ENCODE assay signal across 7 mouse cellular contexts in the genomic region with DNA sequence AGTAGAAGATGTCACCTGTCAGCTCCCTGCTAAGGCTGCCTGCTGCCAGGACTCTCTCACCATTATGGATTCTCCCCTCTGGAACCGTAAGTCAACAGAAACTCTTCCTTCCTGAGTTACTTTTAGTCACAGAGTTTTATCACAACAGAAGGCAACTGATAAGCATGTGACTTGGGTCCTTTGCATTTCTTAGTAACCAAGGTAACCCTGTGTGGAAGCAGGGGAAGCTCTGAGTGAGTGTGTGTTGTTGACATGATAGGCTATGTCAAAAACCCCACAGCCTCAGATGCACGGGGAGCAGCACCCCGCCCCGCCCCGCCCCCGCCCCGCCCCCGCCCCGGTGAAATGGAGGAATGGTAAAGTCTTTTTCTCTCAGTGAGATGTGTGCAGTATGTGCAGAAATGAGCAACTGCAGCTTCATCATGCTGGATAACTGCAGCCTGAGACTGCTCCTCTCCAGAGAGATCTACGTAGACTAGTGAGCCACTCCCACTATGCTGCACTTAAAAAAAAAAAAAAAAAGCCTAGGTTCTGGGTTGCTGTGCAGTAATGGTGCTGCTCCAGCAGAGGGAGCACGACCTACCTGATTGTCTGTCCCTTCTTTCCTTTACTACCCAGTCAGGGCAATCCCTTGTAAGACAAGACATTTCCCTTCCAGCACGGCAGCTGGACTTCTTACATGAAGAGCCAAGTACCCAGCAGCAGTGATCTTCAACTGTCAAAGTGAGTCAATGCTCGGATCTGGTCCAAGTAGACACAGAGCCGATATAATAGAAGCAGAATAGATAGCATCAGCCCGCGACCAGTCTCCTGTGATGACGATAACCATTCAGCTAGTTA.
DNase-seq lines count a peak whose midpoint lies in the region; ATAC-seq and TF ChIP-seq lines count a peak whose summit lies in the region.

No protein-coding gene starts in this region.

- peak overlapping the region; percentile 48 for H3K4me2 ChIP-seq in hindbrain, embryonic 13.5 days

- H3K27me3 ChIP-seq in hindbrain, embryonic 13.5 days, result no peaks in the 10 kb centered on the region

- no peak for TF ChIP-seq POLR2A in brain, embryonic 14.5 days (IDR thresholded peaks at IDR 0.05; ENCODE audit: borderline replicate concordance, extremely low read depth, insufficient read depth, insufficient read length, poor library complexity, severe bottlenecking)

- H3K9me3 ChIP-seq in hindbrain, embryonic 13.5 days, result no peaks in the 10 kb centered on the region

- ATAC-seq in erythroid progenitor cell, adult 5-6 weeks (replicated peaks; ENCODE audit: low FRiP score, poor library complexity, severe bottlenecking), result peak; percentile 80
- ATAC-seq in hindbrain, embryonic 13.5 days (ENCODE audit: low FRiP score), result peak; percentile 92

- H3K9ac ChIP-seq in hindbrain, embryonic 13.5 days, result no peak overlapping the region

- WGBS in hindbrain, embryonic 13.5 days, result 38% methylated on average over 17 of the region's 17 CpGs

- peak; percentile 95 for DNase-seq in MEL-GATA-1-ER (ENCODE audit: extremely low read depth, low read depth)
- peak; percentile 83 for DNase-seq in brain, embryonic 14.5 days (ENCODE audit: low read depth)
- DNase-seq in left cerebral cortex, adult 2 months (ENCODE audit: extremely low spot score in 1 of 2, low spot score in 2 of 2), result peak; percentile 47 to 73
- peak; percentile 59 to 65 for DNase-seq in lung, postnatal 4 days
- peak; percentile 36 for DNase-seq in right cerebral cortex, postnatal 14 days

- no peak overlapping the region for H3K27ac ChIP-seq in hindbrain, embryonic 13.5 days
- H3K27ac ChIP-seq in left cerebral cortex, adult 2 months, result no peak overlapping the region

- H3K4me1 ChIP-seq in hindbrain, embryonic 13.5 days (replicated peaks), result peaks cover 4% of the 10 kb centered on the region; the same call in 1 of the 2 replicates

- peak; percentile 75; the same call in 1 of the 2 replicates for TF ChIP-seq CTCF in brain, embryonic 14.5 days (IDR thresholded peaks at IDR 0.05; ENCODE audit: borderline replicate concordance, extremely low read depth, insufficient read depth, insufficient read length)
- TF ChIP-seq CTCF in left cerebral cortex, adult 2 months (IDR thresholded peaks at IDR 0.05), result peak; percentile 78

- intact Hi-C loops in left cerebral cortex, adult 2 months (cut with DNase I), result loop anchor here (2.0 to 5.0 kb wide), 3 partner anchors 93 to 383 kb away; a partner anchor contains a TSS

- peak overlapping the region; percentile 24 for H3K4me3 ChIP-seq in hindbrain, embryonic 13.5 days
- H3K4me3 ChIP-seq in left cerebral cortex, adult 2 months, result no peak overlapping the region; the same call in 1 of the 2 replicates

- H3K36me3 ChIP-seq in hindbrain, embryonic 13.5 days, result no peaks in the 10 kb centered on the region

Comparison
In these comparisons a context has a peak if more than half of its experiments do, and no peak if none do; other contexts are left out.
1. DNase-seq: peak in every context shown above with its lines; median percentile 95 in MEL-GATA-1-ER; 83 in brain, embryonic 14.5 days; 62 in lung, postnatal 4 days; 60 in left cerebral cortex, adult 2 months; 36 in right cerebral cortex, postnatal 14 days.